Mouse (Mus musculus): ENCODE data around the gene Slc22a14.

- no peak for TF ChIP-seq EP300 (IDR thresholded peaks at IDR 0.05)
- no peak for TF ChIP-seq CTCF (IDR thresholded peaks at IDR 0.05)
These were observed 109.2 kb downstream of the Slc22a14 start for GRCm38 (mm10) chr9:119256161-119256560.
